Mouse (Mus musculus): ENCODE data around the gene 4930503E14Rik. TPM values are rescaled to one million over a fixed set of nuclear protein-coding genes. Genes with fewer than 3 reads are reported as not detected.
"Not testable (repeated sequence)": the region's sequence is repeated elsewhere in the genome, so short reads cannot be mapped to it uniquely, and the experiment has no call there.

The 4930503E14Rik gene
- not detected in 2 replicates for polyA plus RNA-seq (2012; rRNA removed)

- not testable (repeated sequence) for H3K4me1 ChIP-seq (ENCODE audit: control insufficient read depth, insufficient read depth, low read length); DNase-seq; H3K4me3 ChIP-seq (replicated peaks; ENCODE audit: extremely low read depth, low read depth, low read length)
- WGBS = 75% methylated on average over 3 of the region's 3 CpGs
Observed at GRCm38 (mm10) chr14:44213154-44213553, at the start of gene 4930503E14Rik. TSS of gene 4930503E14Rik (minus strand) at chr14:44213254.

GRCm38 (mm10) chr14:44248039-44248438 is 35.0 kb upstream of the 4930503E14Rik start:
- Histone ChIP-seq H3K4me1 (ENCODE audit: control insufficient read depth, insufficient read depth, low read length) (no peaks in the 10 kb centered on the region), H3K4me3 (replicated peaks; ENCODE audit: extremely low read depth, low read depth, low read length) (no peak overlapping the region)
- no peak for TF ChIP-seq POLR2A (IDR thresholded peaks at IDR 0.05; ENCODE audit: borderline replicate concordance, extremely low read depth, low read depth, low read length)
- TF ChIP-seq CTCF (IDR thresholded peaks at IDR 0.05; ENCODE audit: insufficient read depth, low read length) = no peak
- DNase-seq = no peak
- 89% methylated on average over 16 of the region's 16 CpGs for WGBS

- H3K4me1 ChIP-seq (ENCODE audit: control insufficient read depth, insufficient read depth, low read length); DNase-seq; H3K4me3 ChIP-seq (replicated peaks; ENCODE audit: extremely low read depth, low read depth, low read length): not testable (repeated sequence)
- WGBS = 91% methylated on average over 2 of the region's 3 CpGs
Observed at GRCm38 (mm10) chr14:44197361-44197760, 15.7 kb downstream of the 4930503E14Rik start, which contains the start of gene Gm8212. TSS of gene Gm8212 (plus strand) at chr14:44197661.

GRCm38 (mm10) chr14:44123551-44123950 is 89.5 kb downstream of the 4930503E14Rik start, which contains the start of gene Gm3327:
TSS of gene Gm3327 (plus strand) at chr14:44123851.
- H3K4me3 ChIP-seq (replicated peaks; ENCODE audit: extremely low read depth, low read depth, low read length); H3K4me1 ChIP-seq (ENCODE audit: control insufficient read depth, insufficient read depth, low read length); DNase-seq: not testable (repeated sequence)
- WGBS = 83% methylated on average over 3 of the region's 4 CpGs

Other genes with a start within 250 kb of the 4930503E14Rik start
- not detected in 2 replicates for gene Ang6, start 211.0 kb downstream of the 4930503E14Rik start, polyA plus RNA-seq (2012; rRNA removed)
- 277 and 332 TPM in 2 replicates for gene Ear2, start 110.6 kb downstream of the 4930503E14Rik start, polyA plus RNA-seq (2012; rRNA removed)
- gene Gm3327, start 89.4 kb downstream of the 4930503E14Rik start, polyA plus RNA-seq (2012; rRNA removed) = not detected in 2 replicates
- not detected in 2 replicates for gene Gm8212, start 15.6 kb downstream of the 4930503E14Rik start, polyA plus RNA-seq (2012; rRNA removed)
- gene Gm8220, start 72.3 kb upstream of the 4930503E14Rik start, polyA plus RNA-seq (2012; rRNA removed) = not detected in 2 replicates
- gene Gm5930, start 125.3 kb upstream of the 4930503E14Rik start, polyA plus RNA-seq (2012; rRNA removed) = not detected in 2 replicates
- not detected in 2 replicates for gene Gm8229, start 152.1 kb upstream of the 4930503E14Rik start, polyA plus RNA-seq (2012; rRNA removed)
- gene Gm3371, start 197.4 kb upstream of the 4930503E14Rik start, polyA plus RNA-seq (2012; rRNA removed) = not detected in 2 replicates
- not detected in 2 replicates for gene Gm8232, start 220.4 kb upstream of the 4930503E14Rik start, polyA plus RNA-seq (2012; rRNA removed)